Mouse (Mus musculus): ENCODE results near the gene Chkb. TPM values are rescaled to one million over a fixed set of nuclear protein-coding genes. Genes with fewer than 3 reads are reported as not detected.

The Chkb gene
- polyA plus RNA-seq, 1 experiment from 2014 or later: 80.9 TPM

DNA sequence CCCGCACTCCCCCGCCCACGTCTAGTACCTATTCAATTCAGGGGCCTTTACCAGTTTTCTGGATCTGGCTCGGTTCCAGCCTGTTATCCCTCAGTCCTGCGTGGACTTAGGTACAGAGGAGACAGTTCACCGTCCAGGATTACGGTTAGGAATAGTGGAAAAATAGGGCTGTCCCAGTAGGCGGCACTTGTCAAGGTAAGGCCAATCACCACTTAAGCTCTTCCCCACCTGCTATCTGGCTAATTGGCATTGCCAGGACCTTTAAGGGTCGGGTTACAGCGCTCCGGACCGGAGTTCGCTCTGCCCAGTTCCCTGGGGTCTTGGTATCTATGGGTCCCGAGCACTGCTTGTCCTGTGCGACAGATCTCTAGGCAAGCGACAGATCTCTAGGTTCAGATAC, 52.8 kb downstream of the Chkb start, which contains the start of gene Tymp:
Tymp (minus strand) TSS at position 83 of the 400 bp plus-strand sequence.
- 24% methylated on average over 16 of the region's 16 CpGs for WGBS
- Histone ChIP-seq H3K27ac (ENCODE audit: low read depth, low read length) (no peak within 1 kb of the TSS), H3K27me3 (ENCODE audit: control insufficient read depth, insufficient read depth, low read length) (peaks cover 26% of the 10 kb centered on the region), H3K36me3 (ENCODE audit: control insufficient read depth, insufficient read depth, low read length) (peaks cover 3% of the 10 kb centered on the region), H3K4me1 (ENCODE audit: control insufficient read depth, insufficient read depth, low read length) (peaks cover 24% of the 10 kb centered on the region), H3K9ac (replicated peaks; ENCODE audit: low read depth, low read length) (no peak within 1 kb of the TSS), H3K4me3 (ENCODE audit: low read depth, low read length) (no peak within 1 kb of the TSS), H3K4me2 (ENCODE audit: low read depth, low read length) (no peak within 1 kb of the TSS), H3K9me3 (ENCODE audit: control insufficient read depth, low read length) (no peaks in the 10 kb centered on the region)
- no peak for ATAC-seq (ENCODE audit: low read depth)

Other genes starting within 250 kb of the Chkb start
- 66.4 and 100 TPM in 2 replicates for gene Plxnb2, start 249.1 kb downstream of the Chkb start, polyA plus RNA-seq (2014; fragmentation: Nextera tagmentation; extraction: Ambion mirVana)
- gene Dennd6b, start 233.4 kb downstream of the Chkb start, polyA plus RNA-seq (2014; fragmentation: Nextera tagmentation; extraction: Ambion mirVana): 83.0 and 94.5 TPM in 2 replicates
- 85.5 and 92.7 TPM in 2 replicates for gene Ppp6r2, start 218.4 kb downstream of the Chkb start, polyA plus RNA-seq (2014; fragmentation: Nextera tagmentation; extraction: Ambion mirVana)
- gene Sbf1, start 114.6 kb downstream of the Chkb start, polyA plus RNA-seq (2014; fragmentation: Nextera tagmentation; extraction: Ambion mirVana): 108 and 122 TPM in 2 replicates
- not detected in 2 replicates for gene Adm2, start 107.2 kb downstream of the Chkb start, polyA plus RNA-seq (2014; fragmentation: Nextera tagmentation; extraction: Ambion mirVana)
- not detected in 2 replicates for gene Miox, start 95.5 kb downstream of the Chkb start, polyA plus RNA-seq (2014; fragmentation: Nextera tagmentation; extraction: Ambion mirVana)
- gene Lmf2, start 74.2 kb downstream of the Chkb start, polyA plus RNA-seq (2014; fragmentation: Nextera tagmentation; extraction: Ambion mirVana): 19.8 and 28.6 TPM in 2 replicates
- gene Ncaph2, start 74.2 kb downstream of the Chkb start, polyA plus RNA-seq (2014; fragmentation: Nextera tagmentation; extraction: Ambion mirVana): 89.5 and 90.2 TPM in 2 replicates
- 20.0 and 24.3 TPM in 2 replicates for gene Sco2, start 56.1 kb downstream of the Chkb start, polyA plus RNA-seq (2014; fragmentation: Nextera tagmentation; extraction: Ambion mirVana)
- 3.5 and 3.7 TPM in 2 replicates for gene Tymp, start 52.9 kb downstream of the Chkb start, polyA plus RNA-seq (2014; fragmentation: Nextera tagmentation; extraction: Ambion mirVana)
- gene Odf3b, start 50.6 kb downstream of the Chkb start, polyA plus RNA-seq (2014; fragmentation: Nextera tagmentation; extraction: Ambion mirVana): 1.3 TPM in 2 replicates
- 0.07 TPM in 1 of 2 replicates, not detected in the other for gene Klhdc7b, start 45.0 kb downstream of the Chkb start, polyA plus RNA-seq (2014; fragmentation: Nextera tagmentation; extraction: Ambion mirVana)
- not detected in 2 replicates for gene Syce3, start 19.4 kb downstream of the Chkb start, polyA plus RNA-seq (2014; fragmentation: Nextera tagmentation; extraction: Ambion mirVana)
- gene Cpt1b, start 4.0 kb downstream of the Chkb start, polyA plus RNA-seq (2014; fragmentation: Nextera tagmentation; extraction: Ambion mirVana): 1.2 and 1.4 TPM in 2 replicates
- gene C730034F03Rik, start 319 bp downstream of the Chkb start, polyA plus RNA-seq (2014; fragmentation: Nextera tagmentation; extraction: Ambion mirVana): 5.8 and 6.4 TPM in 2 replicates
- 0.20 TPM in 1 of 2 replicates, not detected in the other for gene Gm44502, start 212 bp downstream of the Chkb start, polyA plus RNA-seq (2014; fragmentation: Nextera tagmentation; extraction: Ambion mirVana)
- gene Mapk8ip2, start 24.0 kb upstream of the Chkb start, polyA plus RNA-seq (2014; fragmentation: Nextera tagmentation; extraction: Ambion mirVana): 64.5 and 73.1 TPM in 2 replicates
- gene Arsa, start 47.5 kb upstream of the Chkb start, polyA plus RNA-seq (2014; fragmentation: Nextera tagmentation; extraction: Ambion mirVana): 17.3 and 18.9 TPM in 2 replicates
- 7.4 and 10.1 TPM in 2 replicates for gene Shank3, start 69.7 kb upstream of the Chkb start, polyA plus RNA-seq (2014; fragmentation: Nextera tagmentation; extraction: Ambion mirVana)
- 2.0 and 2.6 TPM in 2 replicates for gene Acr, start 138.4 kb upstream of the Chkb start, polyA plus RNA-seq (2014; fragmentation: Nextera tagmentation; extraction: Ambion mirVana)
- 80.3 and 99.6 TPM in 2 replicates for gene Rabl2, start 162.0 kb upstream of the Chkb start, polyA plus RNA-seq (2014; fragmentation: Nextera tagmentation; extraction: Ambion mirVana)